Mouse (Mus musculus) heart, adult 11 months (tissue): ENCODE data around the gene Atp9a.

ENCODE experiments used
- DNase-seq: peaks from one replicate; pipeline ENCODE4 v3.0.0; 2022

Gene Atp9a

DNA sequence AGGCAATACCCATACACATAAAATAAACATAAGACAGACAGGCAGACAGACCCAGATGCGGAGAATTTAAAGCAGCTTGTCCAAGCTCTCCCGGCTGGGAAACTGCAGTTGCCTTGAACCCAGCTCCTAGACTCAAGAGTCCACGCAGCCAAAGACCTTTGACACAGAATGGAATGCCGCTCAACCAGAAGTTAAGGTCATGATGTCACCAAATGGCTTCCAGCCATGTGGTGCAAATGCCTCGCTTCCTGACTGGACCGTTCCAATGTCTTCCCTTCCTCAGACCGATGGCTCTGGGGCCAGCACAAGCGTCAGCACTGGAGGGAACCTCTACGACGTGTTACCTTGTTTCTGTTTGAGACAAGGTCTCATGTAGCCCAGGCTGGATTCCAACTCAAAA lies 4.3 kb downstream of the Atp9a start:
- DNase-seq: peak; percentile 93

DNA sequence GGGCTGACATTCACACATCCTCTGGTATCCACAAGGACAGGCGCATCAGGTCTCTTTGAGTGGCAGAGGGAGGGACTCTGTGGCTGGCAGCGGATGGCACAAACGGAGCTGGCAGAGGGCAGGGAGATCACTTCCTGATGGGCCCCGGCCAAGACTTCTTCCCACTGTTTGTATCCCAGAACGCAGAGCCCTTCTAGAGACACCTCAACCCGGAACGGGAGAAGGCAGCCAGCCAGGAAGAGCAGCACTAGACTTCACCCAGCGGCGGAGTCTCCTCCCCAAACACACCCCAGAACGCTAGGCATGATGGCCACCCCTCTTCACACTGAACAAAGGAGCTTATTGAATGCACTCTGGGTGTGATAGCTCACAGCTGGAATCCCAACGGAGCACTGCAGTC lies 8.2 kb downstream of the Atp9a start:
- DNase-seq: peak; percentile 96

DNA sequence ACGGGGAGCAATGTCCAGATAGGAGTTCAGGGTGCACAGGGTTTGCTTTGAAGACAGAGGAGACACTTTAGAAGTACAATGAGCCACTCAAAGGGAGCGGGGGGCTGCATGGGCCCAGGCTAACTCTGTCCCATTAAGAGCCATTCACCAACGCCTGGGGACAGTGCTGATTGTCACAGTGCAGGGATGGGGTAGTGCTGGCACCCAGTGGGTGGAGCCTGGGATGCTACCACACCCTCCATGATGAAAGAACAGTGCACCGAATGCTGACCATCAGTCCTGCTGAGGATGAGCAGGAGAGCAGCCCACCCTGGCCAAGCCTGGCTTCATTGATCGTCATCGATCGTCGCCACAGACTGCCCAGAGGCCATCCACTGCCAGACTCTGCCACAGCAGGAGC lies 11.0 kb downstream of the Atp9a start:
- DNase-seq: no peak

DNA sequence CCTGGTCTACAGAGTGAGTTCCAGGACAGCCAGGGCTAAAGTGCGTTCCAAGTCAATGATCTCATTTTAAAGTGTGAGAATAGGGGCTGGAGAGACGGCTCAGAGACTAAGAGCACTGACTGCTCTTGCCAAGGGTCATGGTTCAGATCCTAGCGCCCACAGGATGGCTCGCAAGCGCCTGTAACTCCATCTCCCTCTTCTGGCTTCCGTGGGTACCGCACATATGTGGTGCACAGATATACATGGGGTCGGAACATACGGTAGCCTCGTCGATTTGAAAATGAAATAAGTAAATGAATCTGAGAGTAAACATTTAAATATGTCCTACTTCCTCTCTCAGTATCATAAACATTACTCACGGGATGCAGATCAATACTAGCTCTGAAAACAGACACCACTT lies 12.5 kb downstream of the Atp9a start:
- DNase-seq: no peak

DNA sequence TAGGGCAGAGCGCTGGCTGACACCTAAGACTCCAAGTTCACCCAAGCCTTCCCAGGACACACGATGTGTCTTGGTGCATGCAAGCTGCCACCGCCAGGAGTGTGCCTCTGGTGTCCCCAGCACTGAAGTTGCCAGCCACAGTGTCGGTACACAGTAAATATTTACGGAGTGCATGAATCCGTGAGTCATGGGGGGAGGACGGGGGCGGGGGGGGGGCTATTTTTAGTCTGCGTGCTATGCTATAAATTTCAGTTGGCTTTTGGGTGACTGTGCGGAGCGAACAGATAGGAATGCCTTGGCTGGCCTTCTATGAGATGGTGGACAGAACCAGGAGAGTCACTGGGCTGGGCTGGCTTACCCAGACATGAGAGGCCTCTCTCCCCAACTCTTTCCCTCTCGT lies 14.2 kb downstream of the Atp9a start:
- peak; percentile 95 for DNase-seq

DNA sequence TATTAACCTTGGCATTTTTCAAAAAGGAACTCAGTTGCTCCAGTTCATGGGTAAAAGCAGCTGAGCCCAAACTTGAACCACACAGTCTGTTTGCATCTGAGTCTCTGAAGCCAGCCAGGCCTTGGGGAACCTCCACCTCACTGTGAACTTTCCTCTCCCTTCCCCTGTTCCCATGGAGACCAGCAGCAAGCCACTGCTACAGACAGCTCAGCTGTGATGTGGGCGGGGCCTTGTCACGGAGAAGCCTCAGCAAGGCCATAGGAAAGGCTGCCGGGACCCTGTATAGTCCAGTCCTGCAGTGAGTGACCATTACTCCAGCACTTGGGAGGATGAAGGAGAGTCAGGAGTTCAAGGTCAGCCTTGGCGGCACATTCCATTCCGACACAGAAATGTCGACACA lies 16.2 kb downstream of the Atp9a start:
- peak; percentile 93 for DNase-seq

DNA sequence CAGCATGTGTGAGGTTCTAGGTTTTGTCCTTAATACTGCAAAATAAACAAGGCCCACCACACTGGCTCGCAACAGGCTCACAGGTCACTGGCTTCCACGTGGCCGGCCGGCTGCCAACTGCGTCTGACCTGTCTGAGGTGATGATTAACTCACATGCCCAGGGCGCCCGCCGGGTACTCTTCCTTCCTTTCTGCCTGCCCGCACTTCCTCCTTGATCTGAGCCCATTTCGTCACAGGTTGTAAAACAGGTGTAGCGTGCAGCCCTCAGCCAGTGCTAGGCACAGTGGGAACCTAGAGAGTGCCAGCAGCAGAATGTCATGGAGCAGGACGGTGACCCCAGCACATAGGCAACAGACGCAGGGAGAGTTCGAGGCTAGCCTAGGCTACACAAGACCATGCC lies 20.9 kb downstream of the Atp9a start:
- no peak for DNase-seq

DNA sequence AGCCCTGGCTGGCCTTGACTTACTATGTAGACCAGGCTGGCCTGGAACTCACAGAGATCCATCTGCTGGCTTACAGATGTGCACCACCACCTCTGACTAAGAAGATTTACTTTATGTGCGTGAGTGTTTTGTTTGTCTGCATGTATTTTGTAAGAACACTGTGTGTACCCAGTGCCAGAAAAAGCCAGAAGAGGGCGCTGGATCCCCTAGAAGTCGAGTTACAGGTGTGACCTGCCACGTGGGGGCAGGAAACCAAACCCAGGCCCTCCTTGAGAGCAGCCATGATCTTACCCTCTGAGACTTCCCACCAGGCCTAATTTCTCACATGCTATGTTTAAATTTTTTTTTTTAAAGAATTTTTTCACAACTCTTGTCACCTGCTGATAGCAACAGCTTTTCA lies 22.5 kb downstream of the Atp9a start:
- no peak for DNase-seq

DNA sequence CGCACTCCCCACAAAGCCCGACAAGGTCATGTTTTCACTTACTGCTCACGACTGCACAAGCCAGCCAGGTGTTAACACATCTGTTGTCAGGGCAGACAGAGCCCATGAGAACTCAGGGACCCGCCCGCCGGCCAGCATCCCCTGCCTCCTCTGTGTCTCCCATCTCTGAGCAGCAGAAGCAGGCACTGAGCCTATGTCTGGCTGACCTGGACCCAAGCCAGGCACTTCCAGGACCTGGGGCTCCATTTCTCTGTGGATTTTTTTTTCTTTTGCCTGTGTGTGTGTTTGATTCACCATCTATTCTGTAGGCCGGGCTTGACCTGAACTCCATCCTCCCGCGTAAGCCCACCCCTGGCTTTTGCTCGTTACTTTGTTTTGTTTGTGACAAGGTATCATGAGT lies 23.5 kb downstream of the Atp9a start:
- DNase-seq: no peak

DNA sequence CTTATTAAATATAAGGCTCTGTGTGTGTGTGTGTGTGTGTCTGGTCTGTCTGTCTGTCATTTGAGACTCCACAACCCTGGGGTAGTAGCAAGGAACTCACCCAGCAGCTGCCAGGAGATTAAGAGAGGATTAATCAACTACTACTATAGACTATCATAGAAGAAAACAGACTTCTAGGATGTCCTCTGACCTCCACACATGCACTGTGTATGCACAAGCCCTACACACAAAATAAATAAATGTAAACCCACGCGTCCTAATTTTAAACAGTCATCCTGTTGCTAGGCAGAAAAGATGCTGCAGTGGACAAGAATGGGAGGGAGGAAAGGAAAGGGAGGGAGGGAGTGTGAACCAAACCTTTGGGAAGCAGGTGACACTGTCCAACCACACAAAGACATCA lies 23.9 kb downstream of the Atp9a start:
- DNase-seq: no peak

DNA sequence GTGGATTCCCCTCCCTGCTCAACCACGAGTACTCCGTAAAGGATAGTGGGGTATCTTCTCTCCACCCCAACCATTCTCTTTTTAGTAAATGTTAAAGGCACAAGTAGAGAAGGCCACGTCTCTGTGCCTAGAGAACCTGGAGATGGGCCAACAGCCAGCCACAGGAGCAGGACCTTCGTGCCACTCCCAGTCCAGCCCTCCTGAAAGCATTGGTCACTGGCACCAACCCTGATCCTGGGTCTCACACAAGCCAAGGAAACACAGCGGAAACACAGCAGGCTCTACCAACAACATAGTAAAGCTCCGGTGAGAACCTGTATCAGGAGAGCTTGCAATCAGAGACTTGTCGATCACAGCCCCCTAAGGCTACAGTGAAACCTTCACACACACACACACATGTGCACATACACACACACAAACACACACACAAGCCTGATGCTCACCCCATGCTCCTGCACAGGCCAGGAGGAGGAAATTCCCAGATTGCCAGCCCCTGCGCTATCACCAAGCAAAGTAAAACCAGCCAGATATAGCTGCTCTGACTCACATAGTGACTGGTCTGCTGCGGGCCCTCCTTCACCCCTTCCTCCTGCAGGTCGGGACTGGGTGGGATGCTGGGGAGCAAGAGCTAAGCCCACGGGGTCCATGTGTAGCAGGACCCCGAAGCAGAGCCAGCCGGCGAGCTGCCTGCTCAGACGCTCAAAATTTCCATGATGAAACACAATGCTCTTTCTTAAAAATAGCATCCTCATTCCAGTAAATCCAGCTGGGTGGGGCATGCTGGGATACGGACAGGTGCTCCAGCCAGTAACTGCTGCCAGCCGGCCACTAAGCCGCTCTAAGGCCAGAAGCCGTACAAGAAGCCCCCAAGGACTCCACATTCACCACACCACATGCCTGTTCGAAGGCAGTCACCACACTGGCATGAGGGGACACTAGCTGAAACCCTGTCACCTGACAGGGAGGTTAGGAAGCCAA lies 29.7 kb downstream of the Atp9a start:
- DNase-seq: no peak

DNA sequence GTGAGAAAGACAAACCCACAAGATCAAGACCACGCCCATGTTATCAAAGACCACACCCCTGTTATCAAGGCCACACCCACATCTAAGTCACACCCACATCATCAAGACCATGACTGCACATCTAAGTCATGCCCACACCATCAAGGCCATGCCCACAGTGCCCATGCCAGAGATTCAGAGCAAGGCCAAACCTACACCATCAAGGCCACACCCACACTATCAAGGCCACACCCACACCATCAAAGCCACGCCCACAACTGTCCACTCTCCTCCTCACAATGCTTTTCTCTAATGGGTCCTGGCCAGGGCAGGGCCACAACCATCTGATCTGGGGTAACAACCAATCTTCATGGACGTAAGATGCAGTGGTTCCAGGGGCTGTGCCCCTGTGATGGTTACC lies 31.2 kb downstream of the Atp9a start:
- DNase-seq: peak; percentile 89

DNA sequence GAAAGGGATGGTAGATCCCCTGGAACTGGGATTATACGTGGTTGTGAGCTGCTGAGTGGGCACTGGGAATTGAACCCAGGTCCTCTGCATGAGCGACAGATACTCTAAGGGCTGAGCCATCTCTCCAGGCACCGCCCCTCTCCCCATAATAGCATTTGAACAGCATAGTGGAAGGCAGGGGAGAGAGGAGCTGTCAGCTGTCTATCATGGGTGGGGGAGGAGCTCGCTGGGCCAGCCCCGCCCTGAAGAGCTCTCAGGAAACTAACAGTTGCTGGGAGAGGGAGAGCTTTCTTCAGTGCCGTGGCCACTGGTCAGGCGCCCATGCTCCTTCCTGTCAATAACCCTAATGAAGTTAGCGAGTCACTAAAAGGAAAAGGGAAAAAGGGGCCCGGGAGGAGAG lies 34.4 kb downstream of the Atp9a start:
- no peak for DNase-seq

DNA sequence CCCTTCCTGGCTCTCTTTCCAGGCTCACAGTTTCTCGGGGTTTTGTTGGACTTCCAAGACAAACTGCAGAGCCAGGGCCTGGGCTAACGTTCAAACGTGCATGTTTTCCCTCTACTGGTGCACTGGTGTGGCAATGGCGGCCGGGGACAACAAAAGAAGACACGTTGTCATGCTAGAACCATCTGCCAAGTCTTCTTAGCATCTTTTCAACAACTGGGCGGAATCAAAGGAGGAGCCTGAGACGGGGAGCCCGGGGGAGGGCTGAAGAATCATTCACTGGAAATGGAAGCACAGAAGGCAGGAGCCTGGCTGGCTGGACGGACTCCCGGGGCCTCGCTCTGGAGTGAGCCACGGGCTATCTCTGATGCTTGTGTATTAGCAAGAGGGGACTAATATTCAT lies 39.9 kb downstream of the Atp9a start:
- peak; percentile 92 for DNase-seq

DNA sequence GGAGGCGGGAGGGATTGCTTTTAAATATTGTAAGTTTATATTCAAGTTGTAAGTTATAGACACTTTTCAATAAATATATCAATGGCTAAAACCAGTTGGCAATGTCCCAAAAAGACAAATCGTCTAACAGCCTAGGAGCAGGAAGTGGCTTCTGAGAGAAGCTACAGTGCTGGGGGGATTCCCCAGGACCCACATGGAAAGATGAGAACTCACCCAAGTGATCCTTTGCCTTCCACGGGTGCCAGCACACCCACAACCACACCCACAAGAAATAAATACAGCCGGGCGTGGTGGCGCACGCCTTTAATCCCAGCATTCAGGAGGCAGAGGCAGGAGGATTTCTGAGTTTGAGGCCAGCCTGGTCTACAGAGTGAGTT lies 47.2 kb downstream of the Atp9a start:
- DNase-seq: no peak

DNA sequence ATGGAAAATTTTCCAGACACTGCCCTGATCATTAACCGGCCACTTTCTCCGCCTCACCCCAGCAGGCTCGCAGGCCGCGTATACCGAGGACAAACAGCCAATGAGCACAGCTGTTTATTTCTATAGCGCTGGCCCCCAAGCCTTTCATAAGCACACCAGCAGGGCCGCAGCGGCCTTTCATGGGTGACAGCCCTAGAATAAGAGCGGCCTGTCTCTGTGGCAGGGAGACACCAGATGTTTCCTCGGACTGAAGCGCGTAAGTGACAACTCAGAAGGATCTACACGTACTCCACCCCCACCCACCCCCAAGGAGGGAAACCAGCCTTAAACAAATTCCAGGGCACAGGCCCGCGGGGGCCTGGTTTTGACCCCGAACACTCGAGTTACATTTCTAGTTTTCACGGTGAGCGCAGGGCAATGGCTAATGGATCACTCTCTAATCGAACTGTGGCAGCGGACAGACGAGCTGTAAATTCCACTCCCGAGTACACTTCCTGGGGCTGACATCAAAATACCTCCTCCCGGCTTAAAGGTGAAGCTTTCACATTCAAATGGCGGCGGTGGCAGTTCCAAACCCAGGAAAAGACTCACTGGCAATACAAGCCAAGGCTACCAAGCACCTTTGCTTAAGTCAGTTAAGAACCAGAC lies 47.7 kb downstream of the Atp9a start:
- DNase-seq: no peak

DNA sequence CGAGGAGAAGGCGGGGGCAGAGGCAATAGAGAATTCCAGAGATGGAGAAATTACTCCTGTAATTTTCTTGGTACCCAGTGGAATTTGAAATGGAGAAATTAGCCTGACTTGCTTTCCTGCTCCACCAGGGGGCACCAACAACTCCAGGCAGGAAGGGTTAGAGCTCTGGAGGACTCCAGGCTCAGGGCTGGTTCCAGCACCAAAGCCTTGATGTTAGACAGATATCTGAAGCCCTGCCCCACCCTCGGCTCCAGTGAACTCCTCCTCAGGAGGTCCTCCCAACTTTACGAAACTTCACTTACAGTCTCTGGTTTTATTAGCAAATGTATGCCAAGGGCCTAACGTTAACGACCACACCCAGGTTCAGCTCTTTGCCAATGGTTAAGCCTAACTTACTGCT lies 50.4 kb downstream of the Atp9a start:
- peak; percentile 95 for DNase-seq

DNA sequence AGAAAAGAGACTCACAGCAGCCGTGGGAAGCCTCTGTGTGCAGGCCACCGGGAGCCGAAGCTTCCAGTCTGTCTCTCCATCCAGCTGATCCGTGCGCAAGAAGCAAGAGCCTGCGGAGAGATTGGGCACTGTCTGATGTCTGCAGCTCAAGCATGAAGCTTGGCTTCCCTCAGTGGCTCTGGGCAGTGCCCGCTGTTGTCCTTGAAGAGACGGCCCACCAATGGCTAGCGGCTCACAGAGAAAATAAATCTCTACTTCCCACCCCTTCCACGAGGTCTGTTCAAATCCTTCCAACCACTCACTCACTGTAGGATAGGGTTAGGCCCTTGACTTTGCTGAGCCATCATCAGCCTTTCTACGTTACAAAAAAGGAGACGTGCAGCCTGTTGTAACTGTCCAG lies 54.9 kb downstream of the Atp9a start:
- no peak for DNase-seq

DNA sequence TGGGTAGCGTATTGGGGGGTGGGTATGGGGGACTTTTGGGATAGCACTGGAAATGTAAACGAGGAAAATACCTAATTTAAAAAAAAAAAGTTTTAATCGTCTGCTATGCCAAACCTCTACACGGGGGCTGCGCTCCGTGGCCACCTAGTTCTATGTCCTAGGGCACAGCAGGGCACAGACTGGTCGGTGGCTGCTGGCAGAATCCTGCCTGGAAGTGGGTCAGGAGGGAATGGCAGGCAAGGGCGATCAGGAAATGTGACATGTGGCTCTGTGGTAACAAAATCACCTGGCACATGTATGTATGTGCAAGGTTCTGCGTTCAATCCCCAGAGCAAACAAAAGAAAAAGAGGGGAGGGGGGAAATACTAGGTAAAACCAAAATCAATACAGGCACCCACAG lies 56.3 kb downstream of the Atp9a start:
- DNase-seq: no peak

DNA sequence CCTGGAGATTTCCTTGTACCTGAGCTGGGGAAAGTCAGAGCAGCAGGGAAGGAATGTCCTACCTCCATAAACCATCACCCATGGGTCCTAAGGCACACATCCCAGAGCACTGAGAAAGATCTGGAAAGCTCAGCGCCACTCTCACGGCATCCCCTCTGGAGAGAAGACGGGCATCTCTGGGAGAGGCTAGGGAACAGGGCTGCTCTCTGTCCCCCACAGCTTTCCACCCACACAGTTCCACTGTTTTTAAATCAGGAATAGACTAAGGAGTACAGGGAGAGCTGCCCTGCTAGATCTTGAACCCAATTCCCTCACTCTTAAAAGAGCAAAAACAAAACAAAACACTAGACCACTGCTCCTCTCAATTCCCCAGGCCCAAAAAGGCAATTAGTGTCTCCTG lies 57.5 kb downstream of the Atp9a start:
- no peak for DNase-seq

DNA sequence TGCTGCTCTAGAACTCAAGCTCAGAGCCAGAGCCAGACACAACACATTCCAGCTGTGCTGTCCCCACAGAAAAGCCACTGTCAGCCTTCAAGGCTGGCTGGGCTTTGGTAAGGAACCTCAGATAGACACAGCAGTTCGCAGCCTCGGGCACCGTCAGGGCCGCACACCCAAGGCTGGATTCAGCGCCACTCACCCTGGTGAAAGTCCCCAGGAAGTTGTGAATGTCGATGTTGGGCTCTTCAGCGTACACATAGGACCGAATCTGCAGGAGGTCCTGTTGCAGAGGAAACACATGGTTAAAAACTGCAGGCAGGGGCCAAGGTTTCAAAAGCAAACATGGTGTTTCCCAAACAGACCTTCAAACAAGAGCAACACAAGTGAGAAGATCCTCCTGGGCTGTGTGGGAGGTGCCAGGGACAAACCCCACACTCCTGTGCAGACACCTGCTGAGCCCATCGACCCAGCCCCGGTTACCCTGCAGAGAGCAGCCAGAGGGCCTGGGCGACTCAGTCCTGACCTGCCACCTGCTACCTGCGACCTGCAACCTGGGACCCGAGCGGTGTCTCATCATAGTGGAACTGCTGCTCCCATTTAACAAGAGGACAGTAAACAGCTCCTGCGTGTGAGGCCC lies 58.6 kb downstream of the Atp9a start:
- no peak for DNase-seq

DNA sequence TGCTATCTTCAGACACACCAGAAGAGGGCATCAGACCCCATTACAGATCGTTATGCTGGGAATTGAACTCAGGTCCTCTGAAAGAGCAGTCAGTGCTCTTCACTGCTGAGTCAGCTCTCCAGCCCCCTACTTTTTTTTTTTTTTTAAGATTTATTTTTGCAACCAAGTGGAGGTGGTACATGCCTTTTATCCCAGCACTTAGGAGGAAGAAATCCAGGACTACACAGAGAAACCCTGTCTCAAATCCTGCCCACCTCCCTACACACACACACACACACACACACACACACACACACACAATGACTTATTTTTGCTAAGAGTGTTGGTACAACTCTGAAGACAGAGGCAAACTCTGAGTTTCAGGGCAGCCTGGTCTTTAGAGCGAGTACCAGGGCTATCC lies 59.5 kb downstream of the Atp9a start:
- no peak for DNase-seq

DNA sequence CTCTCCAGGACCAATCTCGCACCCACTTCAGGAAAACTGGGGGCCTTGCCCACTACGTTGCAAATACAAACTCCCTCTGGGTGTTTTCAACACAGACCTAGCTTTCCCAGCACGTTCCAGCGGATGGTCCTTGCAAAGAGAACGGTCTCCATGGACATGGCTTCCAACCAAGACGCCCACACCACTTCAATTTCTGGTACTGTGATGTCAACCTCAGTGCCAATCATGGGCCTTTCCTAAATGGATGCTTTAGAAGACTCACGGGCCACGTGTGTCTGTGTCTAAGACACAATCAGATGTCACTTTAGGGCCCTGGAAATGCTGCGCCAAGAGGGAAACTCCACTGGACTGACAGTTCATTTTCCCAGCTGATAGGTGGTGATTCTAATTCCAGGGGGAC lies 60.7 kb downstream of the Atp9a start:
- DNase-seq: no peak
